Mouse (Mus musculus) ES-E14 (cell line): Measurements from ENCODE around the gene Zfp446.

Experiments
- CHD2 ChIP-seq: IDR thresholded peaks from 2 replicates; pipeline ENCODE4 v1.6.1; 2014; ENCODE audit warnings: mild to moderate bottlenecking, low read depth, low read length, inconsistent platforms
- HCFC1 ChIP-seq: IDR thresholded peaks from 2 replicates; pipeline ENCODE4 v1.6.1; 2012; ENCODE audit warnings: low read length, inconsistent platforms, borderline replicate concordance; ENCODE audit not compliant: insufficient read depth
- MAFK ChIP-seq: IDR thresholded peaks from 2 replicates; pipeline ENCODE4 v1.6.1; 2014; ENCODE audit warnings: mild to moderate bottlenecking, low read depth, low read length, inconsistent platforms; ENCODE audit not compliant: insufficient read depth
- ZNF384 ChIP-seq: IDR thresholded peaks from 2 replicates; pipeline ENCODE4 v1.6.1; 2012; ENCODE audit warnings: low read depth, low read length, inconsistent platforms

- no peak for TF ChIP-seq MAFK
- no peak for TF ChIP-seq HCFC1
- no peak for TF ChIP-seq ZNF384
- TF ChIP-seq CHD2: no peak
Observed at GRCm38 (mm10) chr7:12992222-12992621, 14.6 kb downstream of the Zfp446 start.
